Mouse (Mus musculus) lung, adult 2 months (tissue): Measurements from ENCODE around the gene Cchcr1.

Experiments
- CTCF ChIP-seq: fragments of 200-500 bp; IDR thresholded peaks from 2 replicates; pipeline ENCODE4 v1.5.1; 2011; ENCODE audit warnings: mild to moderate bottlenecking, low read length, control low read depth; ENCODE audit not compliant: insufficient read depth
- POLR2A ChIP-seq: fragments of 200-500 bp; IDR thresholded peaks from 2 replicates; pipeline ENCODE4 v1.6.1; 2011; ENCODE audit warnings: low read depth, mild to moderate bottlenecking, control low read depth, low read length, borderline replicate concordance; ENCODE audit errors: extremely low read depth

DNA sequence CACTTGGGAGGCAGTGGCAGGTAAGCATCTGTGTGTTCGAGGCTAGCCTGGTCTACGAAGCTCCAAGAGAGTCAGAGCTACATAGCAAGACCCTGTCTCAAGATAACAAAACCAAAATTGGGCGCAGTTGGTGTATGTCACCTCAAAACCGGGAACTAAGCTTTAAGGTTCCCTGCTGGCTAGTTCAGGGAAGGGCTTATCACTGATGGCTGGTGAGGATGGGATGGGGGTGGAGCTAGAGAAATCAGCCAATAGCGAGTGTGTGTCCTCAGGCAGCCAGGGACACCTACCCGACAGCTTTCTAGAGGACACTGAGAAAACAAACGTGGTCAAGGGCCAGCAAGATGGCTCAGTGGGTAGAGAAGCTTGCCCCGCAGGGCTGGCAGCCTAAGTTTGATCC is 41.3 kb downstream of the Cchcr1 start:
- TF ChIP-seq CTCF: no peak
- no peak for TF ChIP-seq POLR2A
